Mouse (Mus musculus): ENCODE results near the gene Krtap11-1.

The Krtap11-1 gene

GRCm38 (mm10) chr16:89571083-89571482 is at the start of gene Krtap11-1:
Gene Krtap11-1, minus strand, starts transcription at chr16:89571183.
- no peak for DNase-seq (ENCODE audit: extremely low spot score, low read depth, low spot score)

DNA sequence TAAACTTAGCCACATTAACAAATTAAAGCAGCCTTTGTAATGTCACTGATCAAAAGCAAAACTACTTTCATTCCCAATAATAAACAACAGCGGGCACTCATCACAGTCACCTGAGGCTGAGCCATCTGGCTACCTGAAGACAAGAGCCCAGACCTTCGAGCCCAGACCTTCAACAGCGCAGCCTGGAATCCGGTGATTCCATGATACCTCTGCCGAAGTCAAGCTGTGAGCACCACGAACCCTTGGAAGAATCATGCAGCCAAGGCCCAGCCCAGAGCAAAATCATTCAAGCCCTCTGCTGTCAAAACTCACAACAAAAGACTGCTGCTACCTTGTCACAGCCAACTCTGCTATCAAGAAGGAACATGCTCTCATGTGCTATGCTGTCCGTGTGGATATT is 47.2 kb upstream of the Krtap11-1 start:
- no peak for DNase-seq (ENCODE audit: extremely low spot score, low read depth, low spot score)

DNA sequence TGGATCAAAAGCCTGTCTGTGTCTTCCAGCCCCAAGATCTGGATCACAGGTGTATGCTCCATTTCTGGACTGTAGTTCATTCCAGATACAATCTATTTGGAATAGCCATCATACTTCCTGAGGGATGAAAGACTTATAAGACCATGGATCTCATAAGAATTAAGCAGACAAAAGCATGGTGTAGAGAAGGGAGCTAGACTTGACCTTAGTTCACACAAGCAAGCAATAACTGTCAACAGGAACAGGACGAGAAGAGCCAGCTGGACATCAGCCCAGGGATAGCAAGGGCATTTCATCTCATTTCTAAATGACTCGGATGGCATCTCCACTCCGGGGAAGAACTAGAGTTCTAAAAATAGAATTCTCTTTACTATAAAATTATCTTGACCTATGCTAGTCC is 46.3 kb upstream of the Krtap11-1 start:
- no peak for DNase-seq (ENCODE audit: extremely low spot score, low read depth, low spot score)

DNA sequence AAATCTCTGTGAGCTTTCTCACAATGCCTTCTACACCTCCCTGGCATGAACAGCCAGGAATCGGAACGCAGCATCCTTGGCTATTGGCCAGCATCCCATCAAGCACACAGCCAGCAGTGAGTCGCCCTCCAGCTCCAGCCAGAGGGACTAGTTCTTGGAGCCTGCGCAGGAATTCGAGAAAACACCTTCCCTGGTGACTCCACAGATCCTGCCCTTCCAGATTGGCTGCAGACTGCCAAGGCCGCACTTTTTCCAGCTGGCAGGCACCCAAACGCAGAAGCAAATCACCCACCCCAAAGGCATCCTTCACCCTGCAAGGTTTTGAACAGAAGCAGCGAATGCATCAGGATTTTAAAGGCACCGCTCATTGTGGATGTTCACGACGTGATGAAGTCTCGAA is 42.7 kb upstream of the Krtap11-1 start:
- DNase-seq (ENCODE audit: extremely low spot score, low read depth, low spot score): no peak

DNA sequence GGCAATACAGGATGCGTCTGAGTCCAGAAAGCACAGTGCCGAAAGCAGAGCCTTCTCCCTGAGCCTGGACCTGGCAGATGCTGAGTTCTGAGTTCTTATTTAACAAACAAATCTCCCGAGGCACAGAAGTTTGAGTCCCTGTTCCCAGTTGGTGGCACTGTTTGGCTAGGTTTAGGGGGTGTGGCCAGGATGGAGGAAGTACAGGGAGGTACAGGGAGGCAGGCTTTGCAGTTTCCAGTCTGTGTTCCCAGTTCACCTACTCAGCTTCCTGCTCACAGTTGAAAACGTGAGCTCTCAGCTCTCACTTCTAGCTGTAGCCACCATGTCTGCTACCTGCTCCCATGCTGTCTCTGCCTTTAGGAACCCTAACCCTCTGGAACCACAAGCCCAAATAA is 37.8 kb upstream of the Krtap11-1 start:
- DNase-seq (ENCODE audit: extremely low spot score, low read depth, low spot score): no peak

DNA sequence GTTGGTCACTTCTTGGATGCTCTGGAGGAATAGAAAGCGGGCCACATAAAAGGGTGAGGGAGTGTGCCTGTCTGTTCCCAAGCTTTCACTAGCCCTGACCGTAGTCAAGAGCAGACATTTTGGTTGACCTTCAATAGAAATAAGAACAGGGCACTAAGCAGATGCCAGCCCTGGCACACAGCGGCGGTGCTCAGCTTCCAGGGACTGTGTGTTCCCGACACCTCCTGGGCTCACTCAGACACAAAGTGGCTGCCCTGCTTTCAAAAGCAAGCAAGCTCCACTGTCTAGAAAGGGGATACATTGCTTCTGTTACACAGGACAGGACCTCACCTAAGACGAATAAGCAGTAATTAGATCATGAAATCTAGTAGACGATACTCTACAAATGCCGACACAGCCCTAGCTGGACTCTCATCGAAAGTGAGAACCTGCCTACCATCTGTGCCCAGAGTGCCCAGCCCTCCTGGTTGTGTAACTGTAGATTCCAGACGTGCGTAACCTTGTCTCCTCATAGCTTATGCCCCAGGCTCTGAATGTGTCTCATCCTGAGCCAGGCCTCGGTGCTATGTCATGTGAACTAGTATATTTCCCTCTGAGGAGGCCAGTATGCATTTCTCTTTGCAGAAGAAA is 37.3 kb upstream of the Krtap11-1 start:
- DNase-seq (ENCODE audit: extremely low spot score, low read depth, low spot score): no peak

DNA sequence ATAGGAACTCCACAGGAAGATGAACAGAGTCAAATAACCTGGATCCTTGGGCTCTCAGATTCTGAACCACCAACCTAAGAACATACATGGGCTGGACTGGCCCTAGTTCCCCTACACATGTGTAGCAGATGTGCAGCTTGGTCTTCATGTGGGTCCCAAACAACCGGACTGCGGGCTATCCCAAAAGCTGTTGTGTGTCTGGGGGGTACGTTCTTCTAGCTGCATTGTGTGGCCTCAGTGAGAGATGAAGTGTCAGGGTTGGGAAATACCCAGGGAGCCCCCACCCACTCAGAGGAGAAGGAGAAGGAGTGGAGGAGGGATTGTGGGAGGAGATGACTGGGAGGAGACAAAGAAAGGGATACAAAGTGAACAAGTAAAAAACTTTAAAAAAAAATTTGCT is 36.0 kb upstream of the Krtap11-1 start:
- DNase-seq (ENCODE audit: extremely low spot score, low read depth, low spot score): no peak

DNA sequence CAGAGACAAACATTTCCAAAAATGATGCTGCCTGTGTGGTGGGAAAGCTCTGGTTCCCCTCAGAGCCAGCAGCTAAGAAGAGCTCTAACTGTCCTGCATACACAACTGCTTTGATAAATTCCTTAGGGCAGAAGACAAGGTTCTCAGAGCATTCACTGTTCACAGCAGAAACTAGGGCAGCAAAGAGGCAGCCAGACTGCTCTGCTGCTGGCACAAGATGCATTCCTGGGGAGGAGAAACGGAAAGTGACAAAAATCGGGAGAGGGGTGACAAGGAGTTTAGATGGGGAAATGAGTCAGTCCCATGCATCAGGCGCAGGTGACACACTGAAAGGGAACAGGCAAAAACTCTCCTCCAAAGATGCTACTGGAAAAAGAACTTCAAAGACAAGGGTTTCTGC is 16.2 kb upstream of the Krtap11-1 start:
- DNase-seq (ENCODE audit: extremely low spot score, low read depth, low spot score): no peak

DNA sequence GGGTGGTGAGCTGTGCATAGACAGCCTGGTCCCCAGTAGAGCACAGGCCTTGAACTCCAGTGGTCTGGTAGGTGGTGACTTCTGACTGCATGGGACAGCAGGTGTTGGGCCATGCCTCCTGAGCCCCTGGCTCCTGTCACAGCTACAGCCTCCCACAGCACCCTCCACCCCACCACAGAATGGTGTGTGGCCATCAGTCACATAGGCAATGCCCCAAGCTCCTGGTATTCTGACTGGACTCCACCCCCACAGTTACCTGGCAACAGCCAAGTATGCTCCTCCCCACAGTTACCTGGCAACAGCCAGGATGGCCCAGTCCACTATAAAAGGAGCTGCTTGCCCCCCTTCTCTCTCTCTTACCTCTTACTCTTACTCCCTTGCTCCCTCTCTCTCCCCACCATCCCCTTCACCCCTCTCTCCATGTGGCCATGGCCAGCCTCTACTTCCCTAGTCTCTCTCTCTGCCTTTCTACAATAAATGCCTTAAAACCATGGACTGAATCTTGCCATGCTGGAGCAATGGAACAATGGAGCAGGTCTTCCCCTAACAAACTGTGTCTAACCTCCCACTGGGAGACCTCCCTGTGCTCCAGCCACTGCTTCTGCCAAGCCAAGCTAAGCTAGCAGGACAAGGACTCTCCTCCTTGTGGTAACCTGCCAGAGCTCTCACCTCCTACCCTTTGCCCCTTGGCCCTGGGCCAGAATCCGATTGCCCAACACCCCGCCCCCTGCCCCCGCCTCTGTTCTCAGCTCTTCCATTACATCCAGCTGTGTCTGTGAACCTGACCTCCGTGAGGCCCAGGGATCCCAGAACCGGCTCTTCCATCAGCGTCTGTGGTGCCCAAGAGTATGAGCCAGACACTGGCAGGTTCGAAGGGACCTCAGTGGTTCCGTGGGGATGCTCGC is 14.9 kb upstream of the Krtap11-1 start:
- DNase-seq (ENCODE audit: extremely low spot score, low read depth, low spot score): no peak

- DNase-seq (ENCODE audit: extremely low spot score, low read depth, low spot score): no peak
Measured at GRCm38 (mm10) chr16:89581658-89582057, 10.7 kb upstream of the Krtap11-1 start.

- no peak for DNase-seq (ENCODE audit: extremely low spot score, low read depth, low spot score)
Measured at GRCm38 (mm10) chr16:89570516-89570915, 467 bp downstream of the Krtap11-1 start.

- DNase-seq (ENCODE audit: extremely low spot score, low read depth, low spot score): no peak
Measured at GRCm38 (mm10) chr16:89569136-89569535, 1.8 kb downstream of the Krtap11-1 start.

- no peak for DNase-seq (ENCODE audit: extremely low spot score, low read depth, low spot score)
Measured at GRCm38 (mm10) chr16:89568141-89568540, 2.8 kb downstream of the Krtap11-1 start.

DNA sequence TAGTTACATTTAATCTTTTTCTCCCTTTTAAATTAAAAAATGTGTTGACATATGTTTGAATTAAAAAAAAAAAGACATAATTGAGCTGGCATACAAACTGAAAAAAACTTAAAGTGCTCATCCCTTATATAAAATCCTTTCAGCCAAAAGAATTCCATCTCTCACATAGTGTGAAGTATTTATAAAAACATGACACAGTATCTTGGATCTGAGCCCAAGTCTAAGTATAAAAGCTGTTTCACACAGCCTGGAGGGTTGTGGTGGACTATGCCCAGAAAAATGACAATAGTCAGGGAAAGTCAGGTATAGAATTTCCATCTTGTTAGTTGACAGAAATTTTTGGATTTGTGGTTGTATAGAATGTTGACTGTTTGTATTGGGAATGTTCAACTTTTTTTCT is 20.7 kb downstream of the Krtap11-1 start:
- DNase-seq (ENCODE audit: extremely low spot score, low read depth, low spot score): no peak

- no peak for DNase-seq (ENCODE audit: extremely low spot score, low read depth, low spot score)
Measured at GRCm38 (mm10) chr16:89538031-89538484, 32.9 kb downstream of the Krtap11-1 start.

- DNase-seq (ENCODE audit: extremely low spot score, low read depth, low spot score): no peak
Measured at GRCm38 (mm10) chr16:89537349-89537748, 33.6 kb downstream of the Krtap11-1 start.

GRCm38 (mm10) chr16:89530547-89530946 is 40.4 kb downstream of the Krtap11-1 start:
- DNase-seq (ENCODE audit: extremely low spot score, low read depth, low spot score): no peak

DNA sequence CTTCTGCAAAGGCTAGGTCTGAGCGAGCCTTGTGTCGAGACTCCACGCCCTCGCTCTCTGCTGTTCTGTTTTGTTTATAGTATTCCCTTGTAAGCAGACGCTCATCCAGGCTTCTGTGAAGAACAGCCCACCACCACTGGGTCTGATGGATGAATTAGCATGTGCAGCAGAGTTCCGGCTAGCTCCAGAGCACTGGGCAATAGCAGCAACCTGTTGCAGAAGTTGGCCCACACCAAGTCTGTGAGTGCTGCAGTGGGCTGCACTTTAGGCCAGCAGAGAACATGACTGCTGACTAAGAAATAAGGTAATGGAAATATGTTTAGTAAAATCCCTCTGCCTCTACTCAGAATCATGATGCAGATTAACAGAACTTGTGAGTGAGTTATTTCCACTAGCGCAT is 41.1 kb downstream of the Krtap11-1 start:
- no peak for DNase-seq (ENCODE audit: extremely low spot score, low read depth, low spot score)

DNA sequence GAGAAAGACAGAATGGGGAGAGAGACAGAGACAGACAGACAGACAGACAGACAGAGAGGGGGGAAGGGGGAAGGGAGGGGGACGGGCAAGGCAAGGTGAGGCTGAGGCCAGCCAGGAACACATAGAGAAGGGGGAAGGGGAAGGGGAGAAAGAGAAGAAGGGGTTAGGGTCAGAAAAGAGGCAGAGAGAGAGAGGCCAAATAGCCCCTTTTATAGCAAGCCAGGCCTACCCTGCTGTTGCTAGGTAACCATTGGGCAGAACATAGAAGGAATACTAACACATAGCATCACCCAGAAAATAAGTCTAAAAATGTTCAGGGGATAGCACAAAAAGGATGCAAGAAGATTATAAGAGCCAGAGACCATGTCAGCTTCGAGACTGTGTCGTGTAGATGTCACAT is 42.6 kb downstream of the Krtap11-1 start:
- DNase-seq (ENCODE audit: extremely low spot score, low read depth, low spot score): no peak

DNA sequence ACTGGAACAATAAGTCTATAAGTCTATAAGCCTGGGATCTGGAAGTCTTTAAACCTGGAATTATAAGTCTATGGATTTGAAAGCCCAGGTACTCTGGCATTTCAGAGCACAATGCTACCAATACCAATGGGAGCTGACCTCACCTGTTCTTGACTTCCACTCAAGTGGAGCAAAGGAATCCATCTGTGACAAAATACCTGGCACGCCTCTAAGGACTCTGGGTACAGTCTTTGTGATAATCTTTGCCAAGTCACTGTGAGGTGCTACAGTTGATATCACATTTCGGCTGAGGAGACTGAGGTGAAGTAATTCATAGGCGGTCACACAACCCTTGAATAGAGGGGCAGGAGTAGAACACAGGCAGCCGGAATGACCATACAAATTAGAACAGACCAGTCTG is 50.0 kb downstream of the Krtap11-1 start:
- DNase-seq (ENCODE audit: extremely low spot score, low read depth, low spot score): no peak

DNA sequence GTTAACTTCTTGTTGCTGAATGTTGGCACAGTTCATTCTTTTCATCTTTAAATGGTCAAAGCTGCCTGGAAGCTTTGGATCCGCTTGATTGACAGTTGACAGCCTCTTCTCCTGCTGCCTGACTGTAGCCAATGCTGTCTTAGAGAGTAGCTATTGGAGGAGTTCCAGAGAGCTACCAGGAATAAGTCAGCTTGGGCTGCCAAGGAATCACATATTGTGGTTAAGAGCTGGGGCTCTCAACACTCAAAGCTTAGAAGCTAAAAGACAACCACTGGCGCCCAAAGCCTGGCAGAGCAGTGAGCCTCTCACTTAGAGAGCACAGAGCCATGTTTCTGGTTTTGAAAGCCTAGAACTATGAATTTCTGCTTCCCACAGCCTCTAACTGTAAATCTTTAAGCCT is 50.4 kb downstream of the Krtap11-1 start:
- DNase-seq (ENCODE audit: extremely low spot score, low read depth, low spot score): no peak

Data from hindlimb bud, embryonic 11.5 days (tissue).